Mouse (Mus musculus) spleen, adult 18-20 months (tissue): Measurements from ENCODE around the gene Sh3bp5.

ENCODE experiments used
- DNase-seq, 2 experiments: peaks; one replicate each; pipeline ENCODE4 v3.0.0; 2022; ENCODE audit warnings: mixed read lengths in 2 of 2

The Sh3bp5 gene

GRCm38 (mm10) chr14:31408666-31409065 lies 27.2 kb downstream of the Sh3bp5 start:
- no peak for DNase-seq

- no peak for DNase-seq
Observed at GRCm38 (mm10) chr14:31407911-31408604, 27.8 kb downstream of the Sh3bp5 start.

- no peak for DNase-seq
Observed at GRCm38 (mm10) chr14:31407208-31407607, 28.7 kb downstream of the Sh3bp5 start.

- no peak for DNase-seq
Observed at GRCm38 (mm10) chr14:31406154-31406810, 29.6 kb downstream of the Sh3bp5 start.

GRCm38 (mm10) chr14:31405652-31406051 lies 30.2 kb downstream of the Sh3bp5 start:
- no peak for DNase-seq

GRCm38 (mm10) chr14:31404663-31405062 lies 31.2 kb downstream of the Sh3bp5 start:
- no peak for DNase-seq

GRCm38 (mm10) chr14:31403995-31404394 lies 31.9 kb downstream of the Sh3bp5 start:
- no peak for DNase-seq

- DNase-seq: no peak
Observed at GRCm38 (mm10) chr14:31403556-31403955, 32.3 kb downstream of the Sh3bp5 start.

GRCm38 (mm10) chr14:31402693-31403092 lies 33.2 kb downstream of the Sh3bp5 start:
- no peak for DNase-seq

- no peak for DNase-seq
Observed at GRCm38 (mm10) chr14:31401918-31402427, 33.9 kb downstream of the Sh3bp5 start.

- no peak for DNase-seq
Observed at GRCm38 (mm10) chr14:31400896-31401295, 35.0 kb downstream of the Sh3bp5 start.

- no peak for DNase-seq
Observed at GRCm38 (mm10) chr14:31400246-31400645, 35.6 kb downstream of the Sh3bp5 start.

- no peak for DNase-seq
Observed at GRCm38 (mm10) chr14:31399271-31399670, 36.6 kb downstream of the Sh3bp5 start.

GRCm38 (mm10) chr14:31398819-31399218 lies 37.1 kb downstream of the Sh3bp5 start:
- no peak for DNase-seq

GRCm38 (mm10) chr14:31397791-31398595 lies 37.9 kb downstream of the Sh3bp5 start:
- DNase-seq: no peak

GRCm38 (mm10) chr14:31397353-31397752 lies 38.5 kb downstream of the Sh3bp5 start:
- no peak for DNase-seq

- DNase-seq: no peak
Observed at GRCm38 (mm10) chr14:31396428-31396827, 39.5 kb downstream of the Sh3bp5 start.

GRCm38 (mm10) chr14:31395629-31396199 lies 40.2 kb downstream of the Sh3bp5 start:
- no peak for DNase-seq

GRCm38 (mm10) chr14:31394822-31395532 lies 40.9 kb downstream of the Sh3bp5 start:
- DNase-seq: no peak

- DNase-seq: peak in 1 of 2 experiments; percentile 10
Observed at GRCm38 (mm10) chr14:31393936-31394630, 41.8 kb downstream of the Sh3bp5 start.

GRCm38 (mm10) chr14:31393546-31393890 lies 42.4 kb downstream of the Sh3bp5 start:
- no peak for DNase-seq
